Mouse (Mus musculus): ENCODE measurements around the gene Usp8. TPM values are rescaled to one million over a fixed set of nuclear protein-coding genes. Genes with fewer than 3 reads are reported as not detected.

Usp8 gene
- 24.4 and 25.6 TPM in 2 replicates for polyA plus RNA-seq (2015; fragmentation: Nextera tagmentation; extraction: Ambion mirVana)

DNA sequence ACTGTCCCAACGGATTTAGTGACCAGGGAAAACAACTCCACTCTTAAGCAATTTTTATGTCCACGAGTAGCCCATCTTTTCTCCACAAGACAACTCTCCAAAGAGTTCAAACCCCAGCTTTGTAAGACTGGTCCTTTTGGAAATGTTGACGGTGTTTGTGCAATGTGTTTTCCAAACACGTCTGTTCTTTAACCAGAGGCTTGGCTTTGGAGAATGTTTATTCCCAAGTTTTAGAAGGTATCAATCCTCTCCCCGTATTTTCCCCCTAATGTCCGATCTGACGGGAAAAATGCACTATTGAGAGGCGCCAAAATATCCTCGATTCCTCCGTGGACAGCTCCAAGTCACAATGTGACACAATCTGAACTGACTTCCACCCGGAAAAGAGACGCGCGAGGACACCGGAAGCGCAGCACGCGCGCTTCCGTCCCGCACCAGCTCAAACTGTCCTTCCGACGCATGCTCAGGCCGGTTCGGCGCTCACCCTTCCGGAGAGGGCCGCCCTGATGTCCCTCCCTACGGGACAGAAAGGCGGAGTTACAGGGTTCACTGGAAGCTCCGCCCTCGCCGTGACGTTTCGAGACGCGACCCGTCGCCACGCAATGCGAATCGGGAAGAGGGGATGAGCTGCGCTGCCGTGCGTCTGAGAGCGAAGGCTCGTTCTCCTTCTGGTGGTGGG, at the start of gene Usp8:
TSS of gene Usp8 (plus strand) at position 570 of the 679 bp plus-strand sequence.

GRCm38 (mm10) chr2:126676122-126676515, 31.0 kb upstream of the Usp8 start, which contains the start of gene Gabpb1:
Gabpb1 (minus strand) TSS chr2:126676337.

GRCm38 (mm10) chr2:126783370-126783769, 76.2 kb downstream of the Usp8 start, which contains the start of gene Usp50:
Usp50 (minus strand) TSS chr2:126783470.

Other genes starting within 250 kb of the Usp8 start
- 0.04 TPM in 1 of 2 replicates, not detected in the other for gene Atp8b4, start 206.7 kb upstream of the Usp8 start, polyA plus RNA-seq (2015; fragmentation: Nextera tagmentation; extraction: Ambion mirVana)
- gene Slc27a2, start 154.9 kb upstream of the Usp8 start, polyA plus RNA-seq (2015; fragmentation: Nextera tagmentation; extraction: Ambion mirVana), result 11.6 and 12.1 TPM in 2 replicates
- gene Hdc, start 88.0 kb upstream of the Usp8 start, polyA plus RNA-seq (2015; fragmentation: Nextera tagmentation; extraction: Ambion mirVana), result 0.74 and 0.99 TPM in 2 replicates
- gene Gabpb1, start 31.0 kb upstream of the Usp8 start, polyA plus RNA-seq (2015; fragmentation: Nextera tagmentation; extraction: Ambion mirVana), result 19.9 and 20.7 TPM in 2 replicates
- gene Usp50, start 76.1 kb downstream of the Usp8 start, polyA plus RNA-seq (2015; fragmentation: Nextera tagmentation; extraction: Ambion mirVana), result 1.7 and 2.2 TPM in 2 replicates
- gene Trpm7, start 168.9 kb downstream of the Usp8 start, polyA plus RNA-seq (2015; fragmentation: Nextera tagmentation; extraction: Ambion mirVana), result 29.1 and 30.6 TPM in 2 replicates
- 30.2 and 30.3 TPM in 2 replicates for gene Sppl2a, start 225.9 kb downstream of the Usp8 start, polyA plus RNA-seq (2015; fragmentation: Nextera tagmentation; extraction: Ambion mirVana)

Data from neural tube, postnatal 0 days (tissue).